Mouse (Mus musculus) left cerebral cortex, postnatal 25 days (tissue): ENCODE results near the gene Stat6. TPM values are rescaled to one million over a fixed set of nuclear protein-coding genes. Genes with fewer than 3 reads are reported as not detected.

Experiments
- DNase-seq, 2 experiments: peaks; one replicate each; pipeline ENCODE4 v3.0.0; 2022; ENCODE audit warnings: low spot score in 2 of 2, mixed read lengths in 1 of 2
- intact Hi-C: fragments of 180-260 bp; cut with DNase I; formaldehyde crosslinking; loops from one replicate; pipeline ENCODE4 v1.15.1; 2025
- total RNA-seq, 2 experiments: library from RNA; stranded (reverse); gene quantifications; 2 replicates each; pipeline ENCODE4 v1.2.3; 2021

Stat6 gene
- total RNA-seq, 2 experiments from 2014 or later = 8.8 to 10.2 TPM

GRCm38 (mm10) chr10:127694636-127695035 is 51.9 kb downstream of the Stat6 start:
- DNase-seq = peak; percentile 30 to 32
- intact Hi-C loops = loop anchor here (1.0 to 5.0 kb wide), 3 partner anchors 40 to 313 kb away; partner anchors contain the start of gene Hsd17b6

GRCm38 (mm10) chr10:127695775-127696174 is 53.0 kb downstream of the Stat6 start:
- no peak for DNase-seq
- intact Hi-C loops = loop anchor here (5.0 kb wide), 2 partner anchors 242 to 312 kb away; partner anchors contain the start of gene Hsd17b6

GRCm38 (mm10) chr10:127698966-127699365 is 56.2 kb downstream of the Stat6 start:
- intact Hi-C loops = loop anchor here (5.0 kb wide), 2 partner anchors 238 to 308 kb away; partner anchors contain the start of gene Hsd17b6
- no peak for DNase-seq

DNA sequence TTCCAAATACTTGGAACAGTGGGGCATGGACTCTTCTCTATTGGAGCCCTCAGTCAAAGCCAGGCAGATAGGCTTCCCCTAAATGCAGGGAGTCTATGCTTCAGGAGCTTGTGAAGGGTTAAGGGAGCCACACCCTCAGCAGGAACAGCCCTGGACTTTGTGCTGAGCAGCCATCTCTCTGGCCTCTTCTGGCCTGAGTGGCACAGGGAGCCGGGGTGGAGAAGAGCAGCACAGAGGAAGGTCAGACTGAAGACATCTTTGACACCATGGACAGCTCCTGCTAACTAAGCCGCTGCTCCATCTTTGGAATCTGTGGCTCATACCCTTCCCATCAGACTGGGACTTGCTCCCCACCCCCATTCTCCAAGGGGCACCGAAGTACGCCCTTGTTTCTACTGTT is 60.5 kb downstream of the Stat6 start:
- no peak for DNase-seq
- intact Hi-C loops = no loop called here

DNA sequence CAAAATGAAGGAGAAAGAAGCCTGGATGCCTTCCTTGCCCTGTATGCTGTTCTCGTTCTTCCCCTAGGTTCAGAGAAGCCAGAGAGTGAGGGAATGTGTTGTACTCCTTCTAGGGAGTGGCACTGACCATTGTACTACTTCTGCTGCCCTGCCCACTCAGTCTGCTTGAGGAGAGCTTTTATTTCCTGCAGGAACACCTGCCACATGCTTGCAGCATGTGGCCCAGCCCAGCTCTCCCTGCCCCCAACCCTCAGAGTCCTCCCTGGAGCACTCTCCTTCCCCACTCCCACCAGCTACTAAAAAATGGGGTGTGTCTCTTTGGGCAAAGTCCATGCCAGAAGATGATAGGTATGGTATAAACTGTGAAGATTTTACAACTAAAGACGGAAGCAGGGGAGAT is 61.5 kb downstream of the Stat6 start:
- DNase-seq = no peak
- intact Hi-C loops = no loop called here

- intact Hi-C loops = no loop called here
Measured at GRCm38 (mm10) chr10:127704766-127705220, 62.0 kb downstream of the Stat6 start, which contains the start of gene Myo1a. Gene Myo1a, plus strand, starts transcription at chr10:127705170.

GRCm38 (mm10) chr10:127705783-127706182 is 63.0 kb downstream of the Stat6 start:
- DNase-seq = no peak

More at GRCm38 (mm10) chr10:127704766-127705220, 62.0 kb downstream of the Stat6 start, which contains the start of gene Myo1a:
- DNase-seq = no peak

GRCm38 (mm10) chr10:127707721-127708120 is 64.9 kb downstream of the Stat6 start:
- no peak for DNase-seq
- intact Hi-C loops = no loop called here

More at GRCm38 (mm10) chr10:127705783-127706182, 63.0 kb downstream of the Stat6 start:
- intact Hi-C loops = no loop called here

GRCm38 (mm10) chr10:127708850-127709370 is 66.1 kb downstream of the Stat6 start:
- intact Hi-C loops = no loop called here
- no peak for DNase-seq

DNA sequence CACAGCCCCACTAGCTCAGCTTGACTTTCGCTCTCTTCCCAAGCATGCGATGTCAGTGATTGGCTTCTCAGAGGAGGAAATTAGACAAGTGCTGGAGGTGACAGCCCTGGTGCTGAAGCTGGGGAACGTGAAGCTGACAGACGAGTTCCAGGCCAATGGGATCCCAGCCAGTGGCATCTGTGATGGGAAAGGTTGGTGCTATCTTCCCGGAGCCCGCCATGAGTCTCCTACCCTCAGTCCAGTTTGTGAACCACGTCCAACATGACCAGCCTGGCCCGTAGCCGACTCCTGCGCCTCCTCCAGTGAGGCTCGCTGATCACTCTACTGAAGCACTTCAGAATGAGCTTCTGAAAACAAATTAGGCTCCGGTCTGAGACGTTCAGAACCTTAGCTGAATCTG is 67.5 kb downstream of the Stat6 start:
- intact Hi-C loops = no loop called here

More for the DNA sequence above, 67.5 kb downstream of the Stat6 start:
- DNase-seq = no peak

Other genes with a start within 250 kb of the Stat6 start
- 1 to 10 TPM; 4.3 to 5.6 TPM for gene Stac3, start 141.3 kb upstream of the Stat6 start, total RNA-seq
- gene Ndufa4l2, start 128.0 kb upstream of the Stat6 start, total RNA-seq = 1 to 10 TPM; 2.9 to 6.7 TPM
- 10 to 100 TPM; 25.7 to 29.9 TPM for gene Shmt2, start 120.5 kb upstream of the Stat6 start, total RNA-seq
- 1 to 10 TPM; 5.5 to 6.9 TPM for gene Nxph4, start 108.4 kb upstream of the Stat6 start, total RNA-seq
- 100 to 1,000 TPM; 277 to 285 TPM for gene Lrp1, start 21.8 kb upstream of the Stat6 start, total RNA-seq
- 1 to 10 TPM; 3.6 to 3.9 TPM for gene Nemp1, start 23.9 kb downstream of the Stat6 start, total RNA-seq
- 10 to 100 TPM; 40.2 to 43.9 TPM for gene Nab2, start 25.6 kb downstream of the Stat6 start, total RNA-seq
- 1 to 10 TPM in 1 of 2 experiments, under 1 TPM in 1; 0.39 to 1.1 TPM for gene Myo1a, start 62.2 kb downstream of the Stat6 start, total RNA-seq
- 10 to 100 TPM; 18.3 to 18.5 TPM for gene Tac2, start 81.5 kb downstream of the Stat6 start, total RNA-seq
- 1 to 10 TPM; 8.5 to 8.7 TPM for gene Zbtb39, start 96.6 kb downstream of the Stat6 start, total RNA-seq
- 1 to 10 TPM; 1.5 to 1.9 TPM for gene Gpr182, start 108.7 kb downstream of the Stat6 start, total RNA-seq
- under 1 TPM; 0.09 to 0.14 TPM for gene Rdh1, start 116.7 kb downstream of the Stat6 start, total RNA-seq
- gene Rdh16f1, start 116.8 kb downstream of the Stat6 start, total RNA-seq = not detected
- under 1 TPM; 0.53 to 0.55 TPM for gene Rdh9, start 133.4 kb downstream of the Stat6 start, total RNA-seq
- under 1 TPM; 0.11 to 0.14 TPM for gene Rdh16, start 158.2 kb downstream of the Stat6 start, total RNA-seq
- gene Rdh19, start 206.9 kb downstream of the Stat6 start, total RNA-seq = not detected
- gene Rdh16f2, start 223.5 kb downstream of the Stat6 start, total RNA-seq = not detected
- gene Rdh7, start 245.8 kb downstream of the Stat6 start, total RNA-seq = not detected